Mouse (Mus musculus) frontal cortex, postnatal 25 days (tissue): Measurements from ENCODE around the gene Gm11020.

Source experiments
- DNase-seq, 2 experiments: peaks; one replicate each; pipeline ENCODE4 v3.0.0; 2022; ENCODE audit warnings: low spot score in 2 of 2

Gm11020 gene

GRCm38 (mm10) chr8:104341678-104342077 lies 20.3 kb downstream of the Gm11020 start:
- no peak for DNase-seq

- DNase-seq, result no peak
These were observed 21.1 kb downstream of the Gm11020 start for GRCm38 (mm10) chr8:104342426-104342825.

GRCm38 (mm10) chr8:104343957-104344356 lies 22.6 kb downstream of the Gm11020 start:
- peak; percentile 79 to 81 for DNase-seq

- no peak for DNase-seq
These were observed 23.3 kb downstream of the Gm11020 start for GRCm38 (mm10) chr8:104344622-104345021.

GRCm38 (mm10) chr8:104346706-104347105 lies 25.3 kb downstream of the Gm11020 start:
- DNase-seq, result no peak

GRCm38 (mm10) chr8:104348971-104349370 lies 27.6 kb downstream of the Gm11020 start:
- no peak for DNase-seq

- no peak for DNase-seq
These were observed 28.7 kb downstream of the Gm11020 start for GRCm38 (mm10) chr8:104350047-104350446.

GRCm38 (mm10) chr8:104353186-104353585 lies 31.8 kb downstream of the Gm11020 start:
- DNase-seq, result no peak

- no peak for DNase-seq
These were observed 33.1 kb downstream of the Gm11020 start for GRCm38 (mm10) chr8:104354504-104354903.

GRCm38 (mm10) chr8:104358637-104359036 lies 37.3 kb downstream of the Gm11020 start:
- no peak for DNase-seq

GRCm38 (mm10) chr8:104359778-104360456 lies 38.5 kb downstream of the Gm11020 start:
- no peak for DNase-seq

GRCm38 (mm10) chr8:104365695-104366094 lies 44.3 kb downstream of the Gm11020 start:
- DNase-seq, result no peak

- DNase-seq, result no peak
These were observed 46.0 kb downstream of the Gm11020 start for GRCm38 (mm10) chr8:104367398-104367797.

GRCm38 (mm10) chr8:104369591-104369990 lies 48.2 kb downstream of the Gm11020 start:
- DNase-seq, result no peak

- no peak for DNase-seq
These were observed 48.7 kb downstream of the Gm11020 start for GRCm38 (mm10) chr8:104370071-104370470.

- no peak for DNase-seq
These were observed 49.8 kb downstream of the Gm11020 start for GRCm38 (mm10) chr8:104371121-104371520.
